Mouse (Mus musculus): Measurements from ENCODE around the gene Synpo2. TPM values are rescaled to one million over a fixed set of nuclear protein-coding genes. Genes with fewer than 3 reads are reported as not detected.
"Not testable (repeated sequence)": the region's sequence is repeated elsewhere in the genome, so short reads cannot be mapped to it uniquely, and the experiment has no call there.

The Synpo2 gene
- polyA plus RNA-seq, 1 experiment from 2014 or later, result 0.90 TPM

DNA sequence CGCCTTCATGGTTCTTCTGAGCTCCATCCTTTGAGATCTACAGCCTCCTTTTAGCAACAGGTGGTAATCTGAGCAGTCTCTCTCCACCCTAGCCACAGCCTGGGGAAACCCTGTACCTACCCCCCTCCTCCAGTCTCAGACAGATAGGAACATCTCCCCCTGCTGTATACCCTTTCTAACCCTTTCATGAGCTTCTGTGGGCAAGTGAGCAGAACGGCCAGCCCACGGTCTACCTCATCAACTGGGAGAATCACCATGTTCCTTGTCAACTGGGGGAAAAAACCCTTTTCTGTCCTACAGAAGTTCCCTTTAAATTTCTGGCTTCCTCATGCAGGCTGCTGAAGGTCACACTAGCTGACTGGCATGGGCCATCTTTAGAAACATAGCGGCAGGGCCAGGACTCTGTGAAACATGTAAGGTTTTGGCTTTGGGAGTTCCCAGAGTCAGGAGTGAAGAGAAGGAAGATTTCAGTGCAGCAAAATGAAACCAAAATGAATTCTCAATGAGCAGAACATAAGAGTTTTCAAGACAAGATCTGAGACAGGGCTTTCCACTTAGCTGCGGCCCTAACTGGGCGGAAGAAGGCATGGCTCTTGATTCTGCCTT, 104.7 kb downstream of the Synpo2 start:
- Histone ChIP-seq H3K9me3 (ENCODE audit: control insufficient read depth, low read length) (no peaks in the 10 kb centered on the region), H3K4me1 (replicated peaks; ENCODE audit: control insufficient read depth, insufficient read depth, low read length) (peaks cover 6% of the 10 kb centered on the region), H3K4me2 (ENCODE audit: low read length) (no peak overlapping the region), H3K27me3 (replicated peaks; ENCODE audit: control insufficient read depth, insufficient read depth, low read length) (no peaks in the 10 kb centered on the region), H3K27ac (ENCODE audit: low read length) (no peak overlapping the region), H3K36me3 (ENCODE audit: control insufficient read depth, insufficient read depth) (no peaks in the 10 kb centered on the region), H3K9ac (replicated peaks; ENCODE audit: low read depth, low read length) (no peak overlapping the region), H3K4me3 (replicated peaks; ENCODE audit: low read length) (no peak overlapping the region)
- ATAC-seq, result no peak
- WGBS, result 93% methylated on average over 6 of the region's 6 CpGs

GRCm38 (mm10) chr3:123130314-123131150, 105.4 kb downstream of the Synpo2 start:
- H3K4me1 ChIP-seq (replicated peaks; ENCODE audit: control insufficient read depth, insufficient read depth, low read length), result peaks cover 6% of the 10 kb centered on the region
- no peak overlapping the region for H3K27ac ChIP-seq (ENCODE audit: low read length)
- no peaks in the 10 kb centered on the region for H3K27me3 ChIP-seq (replicated peaks; ENCODE audit: control insufficient read depth, insufficient read depth, low read length)
- no peak overlapping the region for H3K4me2 ChIP-seq (ENCODE audit: low read length)
- no peaks in the 10 kb centered on the region for H3K36me3 ChIP-seq (ENCODE audit: control insufficient read depth, insufficient read depth)
- no peak overlapping the region for H3K9ac ChIP-seq (replicated peaks; ENCODE audit: low read depth, low read length)
- H3K9me3 ChIP-seq (ENCODE audit: control insufficient read depth, low read length), result no peaks in the 10 kb centered on the region
- H3K4me3 ChIP-seq (replicated peaks; ENCODE audit: low read length), result no peak overlapping the region
- WGBS, result 85% methylated on average over 14 of the region's 14 CpGs
- no peak for ATAC-seq

DNA sequence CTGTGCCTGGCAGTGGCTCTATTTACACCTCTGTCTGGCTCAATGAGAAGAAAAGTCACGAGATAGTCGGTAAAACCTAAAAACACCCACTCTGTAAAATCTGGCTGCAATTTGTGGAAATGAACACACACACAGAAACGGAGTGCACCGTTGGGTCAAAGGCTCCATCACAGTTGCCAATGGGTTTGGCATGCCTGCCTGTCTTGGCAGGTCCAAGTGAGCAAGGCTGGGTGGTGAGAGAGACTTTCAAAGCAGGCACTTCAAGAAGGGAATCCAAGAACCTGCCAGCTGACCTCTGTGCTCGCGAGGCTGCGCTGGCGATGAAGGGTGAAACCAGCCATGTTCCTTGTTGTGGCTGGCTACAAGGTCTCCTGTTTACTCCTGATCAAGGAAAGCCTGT, 107.2 kb downstream of the Synpo2 start:
- no peak overlapping the region for H3K9ac ChIP-seq (replicated peaks; ENCODE audit: low read depth, low read length)
- no peak overlapping the region for H3K4me3 ChIP-seq (replicated peaks; ENCODE audit: low read length)
- WGBS, result 78% methylated on average over 8 of the region's 8 CpGs
- no peak overlapping the region for H3K4me2 ChIP-seq (ENCODE audit: low read length)
- no peak overlapping the region for H3K27ac ChIP-seq (ENCODE audit: low read length)
- no peaks in the 10 kb centered on the region for H3K27me3 ChIP-seq (replicated peaks; ENCODE audit: control insufficient read depth, insufficient read depth, low read length)
- peaks cover 6% of the 10 kb centered on the region for H3K4me1 ChIP-seq (replicated peaks; ENCODE audit: control insufficient read depth, insufficient read depth, low read length)
- no peaks in the 10 kb centered on the region for H3K9me3 ChIP-seq (ENCODE audit: control insufficient read depth, low read length)
- ATAC-seq, result no peak
- H3K36me3 ChIP-seq (ENCODE audit: control insufficient read depth, insufficient read depth), result no peaks in the 10 kb centered on the region

DNA sequence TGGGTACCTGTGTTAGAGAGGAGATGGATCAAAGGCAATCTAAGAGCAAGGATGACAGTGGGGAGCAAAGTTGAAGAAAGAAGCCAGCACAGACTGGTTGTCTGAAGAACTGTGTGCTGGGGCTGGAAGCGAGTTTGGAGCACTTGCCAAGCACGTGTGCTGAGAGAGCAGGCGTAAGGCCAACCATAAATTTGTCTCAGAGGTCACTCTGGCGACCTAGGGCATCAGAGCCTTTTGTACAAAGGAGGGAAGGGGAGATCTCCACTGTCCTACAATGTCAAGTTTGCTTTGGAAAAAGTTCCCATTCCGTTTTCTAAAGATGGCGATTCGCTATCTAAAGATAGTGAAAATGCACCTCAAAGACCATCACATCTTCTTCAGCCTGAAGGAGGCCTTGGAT, 107.9 kb downstream of the Synpo2 start:
- ATAC-seq, result 0 out of 2 replicates have a peak, but pooled peaks have one; percentile 15
- H3K36me3 ChIP-seq (ENCODE audit: control insufficient read depth, insufficient read depth), result no peaks in the 10 kb centered on the region
- no peak overlapping the region for H3K9ac ChIP-seq (replicated peaks; ENCODE audit: low read depth, low read length)
- no peak overlapping the region for H3K4me3 ChIP-seq (replicated peaks; ENCODE audit: low read length)
- 79% methylated on average over 7 of the region's 7 CpGs for WGBS
- H3K4me2 ChIP-seq (ENCODE audit: low read length), result no peak overlapping the region
- H3K4me1 ChIP-seq (replicated peaks; ENCODE audit: control insufficient read depth, insufficient read depth, low read length), result peaks cover 6% of the 10 kb centered on the region
- H3K9me3 ChIP-seq (ENCODE audit: control insufficient read depth, low read length), result no peaks in the 10 kb centered on the region
- H3K27me3 ChIP-seq (replicated peaks; ENCODE audit: control insufficient read depth, insufficient read depth, low read length), result no peaks in the 10 kb centered on the region
- no peak overlapping the region for H3K27ac ChIP-seq (ENCODE audit: low read length)

- not testable (repeated sequence) for H3K4me2 ChIP-seq (ENCODE audit: low read length)
- 98% methylated on average over 4 of the region's 4 CpGs for WGBS
Measured at GRCm38 (mm10) chr3:123126741-123127140, 109.2 kb downstream of the Synpo2 start.

GRCm38 (mm10) chr3:123123817-123124216, 112.1 kb downstream of the Synpo2 start:
- Histone ChIP-seq H3K4me1 (replicated peaks; ENCODE audit: control insufficient read depth, insufficient read depth, low read length) (peaks cover 6% of the 10 kb centered on the region), H3K4me2 (ENCODE audit: low read length) (no peak overlapping the region), H3K27me3 (replicated peaks; ENCODE audit: control insufficient read depth, insufficient read depth, low read length) (no peaks in the 10 kb centered on the region), H3K9me3 (ENCODE audit: control insufficient read depth, low read length) (no peaks in the 10 kb centered on the region), H3K27ac (ENCODE audit: low read length) (no peak overlapping the region), H3K4me3 (replicated peaks; ENCODE audit: low read length) (no peak overlapping the region), H3K9ac (replicated peaks; ENCODE audit: low read depth, low read length) (no peak overlapping the region), H3K36me3 (ENCODE audit: control insufficient read depth, insufficient read depth) (no peaks in the 10 kb centered on the region)
- no peak for ATAC-seq
- WGBS, result 85% methylated on average over 8 of the region's 8 CpGs

More at GRCm38 (mm10) chr3:123126741-123127140, 109.2 kb downstream of the Synpo2 start:
- H3K9me3 ChIP-seq (ENCODE audit: control insufficient read depth, low read length); H3K9ac ChIP-seq (replicated peaks; ENCODE audit: low read depth, low read length); H3K36me3 ChIP-seq (ENCODE audit: control insufficient read depth, insufficient read depth); H3K4me3 ChIP-seq (replicated peaks; ENCODE audit: low read length); H3K4me1 ChIP-seq (replicated peaks; ENCODE audit: control insufficient read depth, insufficient read depth, low read length); H3K27me3 ChIP-seq (replicated peaks; ENCODE audit: control insufficient read depth, insufficient read depth, low read length); ATAC-seq; H3K27ac ChIP-seq (ENCODE audit: low read length): not testable (repeated sequence)

- ATAC-seq, result no peak
- Histone ChIP-seq H3K36me3 (ENCODE audit: control insufficient read depth, insufficient read depth) (no peaks in the 10 kb centered on the region), H3K27me3 (replicated peaks; ENCODE audit: control insufficient read depth, insufficient read depth, low read length) (no peaks in the 10 kb centered on the region), H3K4me1 (replicated peaks; ENCODE audit: control insufficient read depth, insufficient read depth, low read length) (no peaks in the 10 kb centered on the region), H3K27ac (ENCODE audit: low read length) (no peak overlapping the region), H3K4me3 (replicated peaks; ENCODE audit: low read length) (no peak overlapping the region), H3K9me3 (ENCODE audit: control insufficient read depth, low read length) (no peaks in the 10 kb centered on the region), H3K4me2 (ENCODE audit: low read length) (no peak overlapping the region), H3K9ac (replicated peaks; ENCODE audit: low read depth, low read length) (no peak overlapping the region)
- 89% methylated on average over 21 of the region's 21 CpGs for WGBS
Measured at GRCm38 (mm10) chr3:123122151-123123030, 113.6 kb downstream of the Synpo2 start.

DNA sequence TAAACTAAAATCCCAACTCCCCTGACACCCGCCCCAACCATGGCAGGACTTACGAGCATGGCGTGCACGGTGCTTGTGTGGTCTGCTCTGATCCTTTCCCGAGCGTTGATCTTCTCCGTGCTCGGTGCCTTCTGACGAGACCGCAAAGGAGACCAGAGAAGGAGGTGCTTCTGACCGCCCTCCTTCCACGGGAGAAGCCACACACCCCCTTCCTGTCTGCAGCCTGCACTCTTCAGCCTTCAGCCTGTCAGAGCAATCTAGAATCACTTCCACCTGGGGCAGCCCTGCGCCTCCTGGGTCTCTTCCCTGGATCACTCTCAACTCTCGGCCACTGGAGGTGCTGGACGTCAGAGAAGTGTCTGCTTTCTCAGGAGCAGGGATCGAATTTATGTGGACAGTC, 119.0 kb downstream of the Synpo2 start:
- no peak overlapping the region for H3K4me3 ChIP-seq (replicated peaks; ENCODE audit: low read length)
- no peak for ATAC-seq
- H3K4me1 ChIP-seq (replicated peaks; ENCODE audit: control insufficient read depth, insufficient read depth, low read length), result peaks cover 5% of the 10 kb centered on the region; the same call in 1 of the 2 replicates
- no peaks in the 10 kb centered on the region for H3K36me3 ChIP-seq (ENCODE audit: control insufficient read depth, insufficient read depth)
- no peak overlapping the region for H3K27ac ChIP-seq (ENCODE audit: low read length)
- no peaks in the 10 kb centered on the region for H3K27me3 ChIP-seq (replicated peaks; ENCODE audit: control insufficient read depth, insufficient read depth, low read length)
- no peak overlapping the region for H3K4me2 ChIP-seq (ENCODE audit: low read length)
- no peak overlapping the region for H3K9ac ChIP-seq (replicated peaks; ENCODE audit: low read depth, low read length)
- no peaks in the 10 kb centered on the region for H3K9me3 ChIP-seq (ENCODE audit: control insufficient read depth, low read length)
- 61% methylated on average over 16 of the region's 16 CpGs for WGBS
